Comparison of ENCODE assay signal across 23 mouse cellular contexts in the genomic region with DNA sequence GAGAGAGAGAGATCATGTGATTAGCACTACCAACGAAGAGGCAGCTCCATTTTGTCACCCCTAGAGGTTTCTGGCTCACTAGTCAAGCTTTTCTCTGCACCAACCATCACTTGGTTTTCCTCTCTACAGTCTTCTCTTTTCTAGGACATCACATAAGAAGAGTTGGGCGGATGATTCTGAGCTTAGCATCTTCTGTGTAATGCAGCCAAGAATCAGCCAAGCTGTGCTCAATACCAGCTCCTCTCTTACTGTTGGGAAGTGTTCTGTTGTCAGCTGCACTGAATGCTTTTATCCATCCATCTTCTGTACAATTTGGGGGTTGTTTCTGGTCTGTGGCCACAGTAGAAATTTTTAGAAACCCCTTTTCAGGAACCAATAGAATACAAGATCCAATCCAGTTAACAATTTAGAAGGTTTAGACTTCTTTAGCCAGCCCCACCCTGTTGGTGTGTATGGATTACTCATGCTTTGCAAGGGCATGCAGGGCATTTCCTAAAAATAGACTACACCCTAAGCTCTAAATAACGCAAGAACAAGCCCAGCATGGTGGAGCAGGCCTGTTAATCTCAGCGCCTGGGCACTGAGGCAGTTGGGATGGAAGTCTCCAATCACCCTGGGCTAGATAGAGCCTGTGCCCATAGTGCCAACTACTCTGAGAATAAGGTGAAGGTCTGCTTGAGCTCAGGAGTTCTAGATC. TPM values are rescaled to one million over a fixed set of nuclear protein-coding genes. Genes with fewer than 3 reads are reported as not detected.
A peak's percentile ranks its signal among the peaks of the same experiment; 100 is the strongest.
DNase-seq lines count a peak whose midpoint lies in the region; ATAC-seq and TF ChIP-seq lines count a peak whose summit lies in the region.
"Had no signal": no experiment of that assay in that cellular context is flagged by ENCODE, and none has a peak within 500 bp of the region (broad histone marks: within the 10 kb centered on the region; RNA-seq: fewer than 3 reads in every experiment).

No protein-coding gene starts in this region.

- no peaks in the 10 kb centered on the region for H3K36me3 ChIP-seq in heart, adult 2 months (ENCODE audit: control insufficient read depth, insufficient read depth, low read length)
- H3K36me3 ChIP-seq in forebrain, embryonic 15.5 days = no peaks in the 10 kb centered on the region
- H3K36me3 ChIP-seq in thymus, adult 2 months (ENCODE audit: control insufficient read depth, insufficient read depth, low read length) = no peaks in the 10 kb centered on the region
- H3K36me3 ChIP-seq: hindbrain, embryonic 15.5 days; kidney, embryonic 15.5 days; limb, embryonic 12.5 days; liver, embryonic 15.5 days; midbrain, embryonic 15.5 days; neural tube, embryonic 12.5 days had no signal

- H3K4me1 ChIP-seq in heart, adult 2 months (ENCODE audit: control insufficient read depth, insufficient read depth, low read length) = no peaks in the 10 kb centered on the region
- H3K4me1 ChIP-seq in forebrain, embryonic 15.5 days = peaks cover 11% of the 10 kb centered on the region; the same call in 1 of the 2 replicates
- no peaks in the 10 kb centered on the region; the same call in 1 of the 2 replicates for H3K4me1 ChIP-seq in thymus, adult 2 months (replicated peaks; ENCODE audit: control insufficient read depth, insufficient read depth, low read length)
- H3K4me1 ChIP-seq: liver, embryonic 15.5 days had no signal

- H3K9ac ChIP-seq in heart, adult 2 months (ENCODE audit: low read depth, low read length) = no peak overlapping the region
- no peak overlapping the region for H3K9ac ChIP-seq in forebrain, embryonic 15.5 days (replicated peaks)
- H3K9ac ChIP-seq: hindbrain, embryonic 15.5 days; kidney, embryonic 15.5 days; limb, embryonic 12.5 days; liver, embryonic 15.5 days; lung, embryonic 14.5 days; midbrain, embryonic 15.5 days; neural tube, embryonic 12.5 days had no signal

- no peak for TF ChIP-seq CTCF in heart, adult 2 months (IDR thresholded peaks at IDR 0.05)
- no peak for TF ChIP-seq CTCF in thymus, adult 2 months (IDR thresholded peaks at IDR 0.05; ENCODE audit: borderline replicate concordance, control insufficient read depth, extremely low read depth, insufficient read depth, low read length, poor library complexity)

- no peaks in the 10 kb centered on the region for H3K79me2 ChIP-seq in heart, adult 2 months (replicated peaks; ENCODE audit: control insufficient read depth, insufficient read depth, low read length)

- WGBS in heart, adult 2 months = 56% methylated on average over 4 of the region's 4 CpGs
- WGBS in forebrain, embryonic 15.5 days = 80% methylated on average over 4 of the region's 4 CpGs
- WGBS in thymus, adult 2 months = 78% methylated on average over 4 of the region's 4 CpGs

- TF ChIP-seq EP300 in heart, adult 2 months (IDR thresholded peaks at IDR 0.05; ENCODE audit: insufficient read depth, low read depth, low read length) = no peak

- peak; percentile 11 for DNase-seq in heart, adult 8-10 months (ENCODE audit: low spot score)
- no peak for DNase-seq in heart, adult 2 months
- peak; percentile 40 to 89 for DNase-seq in left cerebral cortex, postnatal 25 days (ENCODE audit: low spot score in 2 of 2)
- DNase-seq in left cerebral cortex, adult 8-10 months (ENCODE audit: low spot score in 2 of 2) = no peak
- peak; percentile 79 for DNase-seq in brain, adult 2 months (ENCODE audit: low read depth, low spot score)
- DNase-seq in thymus, adult 2 months = no peak
- DNase-seq: adrenal gland, adult 8-10 months; cerebellum, adult 8-10 months; gastrocnemius, postnatal 25 days; heart, adult 11 months; kidney, adult 11 months had no signal

- H3K4me3 ChIP-seq in heart, adult 2 months = no peak overlapping the region
- H3K4me3 ChIP-seq in forebrain, embryonic 15.5 days = no peak overlapping the region
- H3K4me3 ChIP-seq in thymus, adult 2 months (ENCODE audit: control insufficient read depth, insufficient read depth, low read length) = no peak overlapping the region
- H3K4me3 ChIP-seq: hindbrain, embryonic 15.5 days; kidney, embryonic 15.5 days; limb, embryonic 12.5 days; liver, embryonic 15.5 days; midbrain, embryonic 15.5 days; neural tube, embryonic 12.5 days had no signal

- H3K4me2 ChIP-seq in forebrain, embryonic 15.5 days (replicated peaks) = no peak overlapping the region
- H3K4me2 ChIP-seq: hindbrain, embryonic 15.5 days; kidney, embryonic 15.5 days; limb, embryonic 12.5 days; liver, embryonic 15.5 days; lung, embryonic 14.5 days; midbrain, embryonic 15.5 days; neural tube, embryonic 12.5 days had no signal

- H3K9me3 ChIP-seq in forebrain, embryonic 15.5 days = no peaks in the 10 kb centered on the region
- H3K9me3 ChIP-seq: hindbrain, embryonic 15.5 days; kidney, embryonic 15.5 days; limb, embryonic 12.5 days; liver, embryonic 15.5 days; midbrain, embryonic 15.5 days; neural tube, embryonic 12.5 days had no signal

- H3K27me3 ChIP-seq in heart, adult 2 months (ENCODE audit: control insufficient read depth, insufficient read depth, low read length) = peaks cover 8% of the 10 kb centered on the region
- peaks cover 14% of the 10 kb centered on the region; the same call in 1 of the 2 replicates for H3K27me3 ChIP-seq in forebrain, embryonic 15.5 days
- no peaks in the 10 kb centered on the region; the same call in 1 of the 2 replicates for H3K27me3 ChIP-seq in thymus, adult 2 months (ENCODE audit: control insufficient read depth, insufficient read depth, low read length)
- H3K27me3 ChIP-seq: hindbrain, embryonic 15.5 days had no signal

- no peak for TF ChIP-seq POLR2A in heart, adult 2 months (IDR thresholded peaks at IDR 0.05; ENCODE audit: insufficient read depth, low read depth, low read length)
- no peak for TF ChIP-seq POLR2A in thymus, adult 2 months (IDR thresholded peaks at IDR 0.05; ENCODE audit: control insufficient read depth, extremely low read depth, insufficient read depth, low read length, poor library complexity)

- no peak overlapping the region for H3K27ac ChIP-seq in heart, adult 2 months
- H3K27ac ChIP-seq in forebrain, embryonic 15.5 days (replicated peaks) = no peak overlapping the region
- H3K27ac ChIP-seq in thymus, adult 2 months (ENCODE audit: control insufficient read depth, insufficient read depth, low read length) = no peak overlapping the region
- H3K27ac ChIP-seq: hindbrain, embryonic 15.5 days; kidney, embryonic 15.5 days; limb, embryonic 12.5 days; liver, embryonic 15.5 days; midbrain, embryonic 15.5 days; neural tube, embryonic 12.5 days had no signal

- intact Hi-C loops in heart, adult 2 months (cut with DNase I) = no loop called here
- intact Hi-C loops in left cerebral cortex, postnatal 25 days (cut with DNase I) = no loop called here

- no peak for ATAC-seq in forebrain, embryonic 15.5 days (replicated peaks)
- ATAC-seq: forebrain, embryonic 14.5 days; inflammation-experienced regulatory T-cells, adult 6 months; midbrain, embryonic 15.5 days had no signal

RNA-seq across cellular contexts. Expression of a gene that starts 3.2 kb away (rescaled TPM):
- under 1 TPM; 0.35 to 0.69 (median 0.42) TPM for total RNA-seq in heart, adult 8-10 months (2022)
- total RNA-seq in heart, adult 2 months (2021) = under 1 TPM; 0.18 to 0.37 TPM
- 0.26 and 0.37 TPM in 2 replicates for polyA plus RNA-seq in heart, adult 2 months (2012; rRNA removed)
- 100 to 1,000 TPM; 199 to 208 TPM for total RNA-seq in left cerebral cortex, postnatal 25 days (2021)
- 100 to 1,000 TPM; 191 to 234 (median 206) TPM for total RNA-seq in left cerebral cortex, adult 8-10 months (2022)
- polyA plus RNA-seq in forebrain, embryonic 15.5 days (2015; fragmentation: Nextera tagmentation; extraction: Ambion mirVana) = 3.7 and 4.1 TPM in 2 replicates
- 1.0 and 1.1 TPM in 2 replicates for polyA plus RNA-seq in thymus, adult 2 months (2012; rRNA removed)
- total RNA-seq: hematopoietic stem cell, adult 5-6 weeks; liver, adult 2 months had no signal
- polyA plus RNA-seq: limb, embryonic 12.5 days had no signal

Comparison
In these comparisons a context has a peak if more than half of its experiments do, and no peak if none do; other contexts are left out.
1. DNase-seq: peak in heart, adult 8-10 months (single experiment), left cerebral cortex, postnatal 25 days (2 of 2) and brain, adult 2 months (single experiment); none in heart, adult 2 months (0 of 2), left cerebral cortex, adult 8-10 months (0 of 2) and thymus, adult 2 months (single experiment).
2. RNA of a gene that starts 3.2 kb away (total RNA-seq): 191 to 234 TPM in left cerebral cortex, adult 8-10 months and 199 to 208 TPM in left cerebral cortex, postnatal 25 days; 0.35 to 0.69 TPM in heart, adult 8-10 months and 0.18 to 0.37 TPM in heart, adult 2 months; every median in the first group is over 100 times any median in the second.